8 mouse cellular contexts compared by ENCODE assay signal in genomic region chr7:47131840-47132179, GRCm38 (mm10). TPM values are rescaled to one million over a fixed set of nuclear protein-coding genes. Genes with fewer than 3 reads are reported as not detected.
A peak's percentile ranks its signal among the peaks of the same experiment; 100 is the strongest.
DNase-seq lines count a peak whose midpoint lies in the region; ATAC-seq and TF ChIP-seq lines count a peak whose summit lies in the region.

No protein-coding gene starts in this region.

- no peak for DNase-seq in kidney, postnatal 25 days
- no peak for DNase-seq in embryonic facial prominence, embryonic 14.5 days (ENCODE audit: low spot score)
- no peak for DNase-seq in cerebellum, postnatal 4 days (ENCODE audit: low spot score in 2 of 2)
- DNase-seq in gastrocnemius, postnatal 10 days = no peak
- DNase-seq in adrenal gland, adult 2 months = no peak

- no peak overlapping the region for H3K27ac ChIP-seq in kidney, embryonic 16.5 days (ENCODE audit: low read length)
- H3K27ac ChIP-seq in embryonic facial prominence, embryonic 14.5 days (replicated peaks; ENCODE audit: low read depth, low read length) = no peak overlapping the region
- no peak overlapping the region for H3K27ac ChIP-seq in intestine, embryonic 15.5 days

- H3K27me3 ChIP-seq in kidney, embryonic 16.5 days (ENCODE audit: insufficient read depth, low read length) = peaks cover 53% of the 10 kb centered on the region
- peaks cover 62% of the 10 kb centered on the region for H3K27me3 ChIP-seq in embryonic facial prominence, embryonic 14.5 days (replicated peaks; ENCODE audit: control insufficient read depth, insufficient read depth, low read length)
- H3K27me3 ChIP-seq in intestine, embryonic 15.5 days (replicated peaks) = peaks cover 52% of the 10 kb centered on the region
- peaks cover 27% of the 10 kb centered on the region for H3K27me3 ChIP-seq in myocyte (ENCODE audit: control insufficient read depth, insufficient read depth, insufficient read length)

- peak overlapping the region; percentile 63 for H3K4me3 ChIP-seq in kidney, embryonic 16.5 days (ENCODE audit: low read length)
- peak overlapping the region; percentile 60 for H3K4me3 ChIP-seq in embryonic facial prominence, embryonic 14.5 days (ENCODE audit: low read depth, low read length)
- peak overlapping the region; percentile 56 for H3K4me3 ChIP-seq in intestine, embryonic 15.5 days (replicated peaks)
- no peak overlapping the region for H3K4me3 ChIP-seq in myocyte

- H3K36me3 ChIP-seq in kidney, embryonic 16.5 days (ENCODE audit: insufficient read depth, low read length) = no peaks in the 10 kb centered on the region
- no peaks in the 10 kb centered on the region for H3K36me3 ChIP-seq in embryonic facial prominence, embryonic 14.5 days (ENCODE audit: control insufficient read depth, insufficient read depth, low read length)
- no peaks in the 10 kb centered on the region for H3K36me3 ChIP-seq in intestine, embryonic 15.5 days
- H3K36me3 ChIP-seq in myocyte (ENCODE audit: control insufficient read depth, insufficient read depth) = no peaks in the 10 kb centered on the region

- no peak for TF ChIP-seq POLR2A in myocyte (IDR thresholded peaks at IDR 0.05; ENCODE audit: insufficient read length, low read depth)

- H3K4me2 ChIP-seq in kidney, embryonic 16.5 days (replicated peaks; ENCODE audit: low read depth, low read length) = peak overlapping the region; percentile 99
- peak overlapping the region; percentile 97 for H3K4me2 ChIP-seq in embryonic facial prominence, embryonic 14.5 days (ENCODE audit: low read depth, low read length)
- H3K4me2 ChIP-seq in intestine, embryonic 15.5 days (replicated peaks) = peak overlapping the region; percentile 97
- peak overlapping the region; percentile 69 for H3K4me2 ChIP-seq in myocyte (ENCODE audit: low read depth)

- peak; percentile 32; the same call in 1 of the 2 replicates for ATAC-seq in kidney, embryonic 16.5 days (ENCODE audit: low FRiP score, low TSS enrichment)
- ATAC-seq in embryonic facial prominence, embryonic 14.5 days (ENCODE audit: low read depth) = no peak
- ATAC-seq in intestine, embryonic 15.5 days = peak; percentile 39

- no peaks in the 10 kb centered on the region for H3K79me2 ChIP-seq in myocyte (ENCODE audit: control insufficient read depth, insufficient read depth)

- peak overlapping the region; percentile 50; the same call in 1 of the 2 replicates for H3K9ac ChIP-seq in kidney, embryonic 16.5 days (replicated peaks; ENCODE audit: low read length)
- H3K9ac ChIP-seq in embryonic facial prominence, embryonic 14.5 days (ENCODE audit: low read depth, low read length) = peak overlapping the region; percentile 59
- peak overlapping the region; percentile 51 for H3K9ac ChIP-seq in intestine, embryonic 15.5 days

- H3ac ChIP-seq in myocyte (ENCODE audit: control insufficient read depth, insufficient read length) = peak overlapping the region; percentile 27

- 2% methylated on average over 15 of the region's 15 CpGs for WGBS in kidney, embryonic 16.5 days
- WGBS in embryonic facial prominence, embryonic 14.5 days = under 1% methylated on average over 14 of the region's 15 CpGs
- WGBS in intestine, embryonic 15.5 days = 4% methylated on average over 15 of the region's 15 CpGs

- peaks cover 12% of the 10 kb centered on the region; the same call in 1 of the 2 replicates for H3K4me1 ChIP-seq in kidney, embryonic 16.5 days (ENCODE audit: insufficient read depth, low read length)
- no peaks in the 10 kb centered on the region for H3K4me1 ChIP-seq in embryonic facial prominence, embryonic 14.5 days (ENCODE audit: control insufficient read depth, insufficient read depth, low read length)
- peaks cover 14% of the 10 kb centered on the region; the same call in 1 of the 2 replicates for H3K4me1 ChIP-seq in intestine, embryonic 15.5 days (replicated peaks)

- H3K9me3 ChIP-seq in kidney, embryonic 16.5 days (ENCODE audit: low read length) = no peaks in the 10 kb centered on the region
- no peaks in the 10 kb centered on the region for H3K9me3 ChIP-seq in embryonic facial prominence, embryonic 14.5 days (ENCODE audit: control insufficient read depth, low read length)
- H3K9me3 ChIP-seq in intestine, embryonic 15.5 days = no peaks in the 10 kb centered on the region

TF ChIP-seq in myocyte, 11 proteins besides CTCF, POLR2A, EP300 and RAD21:
- TF ChIP-seq MYOG (IDR thresholded peaks at IDR 0.05; ENCODE audit: control insufficient read depth in 1 of 3, insufficient read depth in 1 of 3, insufficient read length in 2 of 3, low read depth in 2 of 3) = no peak
- no peak for TF ChIP-seq TCF3 (IDR thresholded peaks at IDR 0.05; ENCODE audit: insufficient read length, low read depth)
- TF ChIP-seq POLR2AphosphoS2 (IDR thresholded peaks at IDR 0.05; ENCODE audit: insufficient read length, low read depth) = no peak
- no peak for TF ChIP-seq MYOD1 (IDR thresholded peaks at IDR 0.05; ENCODE audit: control insufficient read depth in 1 of 3, insufficient read length in 2 of 3, low read depth in 2 of 3)
- no peak for TF ChIP-seq USF1 (IDR thresholded peaks at IDR 0.05; ENCODE audit: low read depth)
- TF ChIP-seq TCF12 (IDR thresholded peaks at IDR 0.05; ENCODE audit: insufficient read depth, poor library complexity, severe bottlenecking) = no peak
- no peak for TF ChIP-seq E2F4 (IDR thresholded peaks at IDR 0.05; ENCODE audit: insufficient read depth)
- TF ChIP-seq REST (IDR thresholded peaks at IDR 0.05; ENCODE audit: insufficient read depth, insufficient read length) = no peak

RNA-seq across cellular contexts. Expression of gene Ptpn5, which starts 1.7 kb away (rescaled TPM):
- polyA plus RNA-seq in kidney, embryonic 16.5 days (2015; fragmentation: Nextera tagmentation; extraction: Ambion mirVana) = 0.89 and 0.90 TPM in 2 replicates
- 2.0 and 3.0 TPM in 2 replicates for polyA plus RNA-seq in embryonic facial prominence, embryonic 14.5 days (2014; fragmentation: Nextera tagmentation; extraction: Ambion mirVana)
- polyA plus RNA-seq in intestine, embryonic 15.5 days (2015; fragmentation: Nextera tagmentation; extraction: Ambion mirVana) = 1.8 and 2.0 TPM in 2 replicates
- 0.49 TPM for polyA plus RNA-seq in myocyte (2012; fragmentation: generic; extraction: Trizol)
- total RNA-seq in gastrocnemius, postnatal 10 days (2021) = under 1 TPM in 1 of 2 experiments, not detected in 1; 0.20 TPM
- total RNA-seq in adrenal gland, adult 2 months (2021) = under 1 TPM; 0.41 to 0.66 TPM
- 0.18 and 0.35 TPM in 2 replicates for polyA plus RNA-seq in adrenal gland, adult 2 months (2012; rRNA removed)
